Comparison of ENCODE assay signal across 25 mouse cellular contexts in the genomic region with DNA sequence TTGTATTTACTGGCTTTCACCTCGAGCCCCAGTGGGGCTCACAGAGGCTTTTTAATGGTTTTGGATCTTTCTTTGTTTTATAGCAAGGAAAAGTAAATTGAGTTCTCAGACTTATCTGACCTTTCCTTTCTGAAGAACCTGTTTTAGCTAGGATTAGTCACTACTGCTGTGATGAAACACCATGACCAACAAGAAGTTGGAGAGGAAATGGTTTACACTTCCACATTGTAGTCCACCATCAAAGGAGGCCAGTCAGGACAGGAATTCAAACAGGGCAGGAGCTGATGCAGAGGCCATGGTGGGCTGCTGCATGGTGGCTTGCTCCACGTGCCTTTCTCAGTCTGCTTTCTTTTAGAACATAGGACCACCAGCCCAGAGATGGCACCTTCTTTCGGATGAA.
DNase-seq lines count a peak whose midpoint lies in the region; ATAC-seq and TF ChIP-seq lines count a peak whose summit lies in the region.
"Had no signal": no experiment of that assay in that cellular context is flagged by ENCODE, and none has a peak within 500 bp of the region (broad histone marks: within the 10 kb centered on the region; RNA-seq: fewer than 3 reads in every experiment).

No protein-coding gene starts in this region.

- peak; percentile 73 for ATAC-seq in megakaryocyte, adult 5-6 weeks (ENCODE audit: poor library complexity, severe bottlenecking)
- peak; percentile 82 for ATAC-seq in stomach, postnatal 0 days (ENCODE audit: low FRiP score, low TSS enrichment)
- no peak for ATAC-seq in midbrain, embryonic 13.5 days
- ATAC-seq: activated CD4-positive, CD25-positive, alpha-beta regulatory T cell, adult 4 months; forebrain, embryonic 14.5 days; forebrain, postnatal 0 days; hindbrain, embryonic 16.5 days had no signal

- H3K9ac ChIP-seq in stomach, postnatal 0 days (ENCODE audit: low read length), result no peak overlapping the region
- H3K9ac ChIP-seq in midbrain, embryonic 13.5 days (replicated peaks), result no peak overlapping the region
- H3K9ac ChIP-seq: embryonic facial prominence, embryonic 12.5 days; embryonic facial prominence, embryonic 15.5 days; forebrain, postnatal 0 days; heart, embryonic 12.5 days; heart, embryonic 15.5 days; hindbrain, embryonic 13.5 days had no signal

- no peak for TF ChIP-seq CTCF in stomach, postnatal 0 days (IDR thresholded peaks at IDR 0.05; ENCODE audit: low read depth)

- peaks cover 3% of the 10 kb centered on the region; the same call in 1 of the 2 replicates for H3K36me3 ChIP-seq in stomach, postnatal 0 days (ENCODE audit: control insufficient read depth, insufficient read depth, low read length)
- peaks cover 26% of the 10 kb centered on the region for H3K36me3 ChIP-seq in midbrain, embryonic 13.5 days

- 76% methylated on average over 3 of the region's 3 CpGs for WGBS in stomach, postnatal 0 days
- 91% methylated on average over 3 of the region's 3 CpGs for WGBS in midbrain, embryonic 13.5 days

- no peaks in the 10 kb centered on the region for H3K9me3 ChIP-seq in stomach, postnatal 0 days (ENCODE audit: control insufficient read depth, low read length)
- no peaks in the 10 kb centered on the region for H3K9me3 ChIP-seq in midbrain, embryonic 13.5 days
- H3K9me3 ChIP-seq: embryonic facial prominence, embryonic 12.5 days; embryonic facial prominence, embryonic 15.5 days; heart, embryonic 12.5 days; heart, embryonic 15.5 days; hindbrain, embryonic 10.5 days; hindbrain, embryonic 13.5 days had no signal

- peak; percentile 20 for DNase-seq in lung, postnatal 36 days
- DNase-seq in lung, postnatal 10 days, result no peak
- no peak for DNase-seq in stomach, postnatal 0 days (ENCODE audit: low spot score)
- DNase-seq in right cerebral cortex, postnatal 14 days, result no peak
- DNase-seq: adrenal gland, adult 8-10 months; adrenal gland, postnatal 36 days; cerebellum, adult 18-20 months; cerebellum, adult 9-11 months; cerebellum, postnatal 25 days; forebrain, postnatal 0 days; gastrocnemius, adult 2 months; gastrocnemius, postnatal 25 days; heart, postnatal 10 days; heart, postnatal 36 days had no signal

- TF ChIP-seq EP300 in stomach, postnatal 0 days (optimal IDR thresholded peaks at IDR 0.05), result no peak

- H3K27me3 ChIP-seq in stomach, postnatal 0 days (ENCODE audit: control insufficient read depth, insufficient read depth, low read length), result no peaks in the 10 kb centered on the region
- H3K27me3 ChIP-seq in midbrain, embryonic 13.5 days, result no peaks in the 10 kb centered on the region
- H3K27me3 ChIP-seq: embryonic facial prominence, embryonic 12.5 days; embryonic facial prominence, embryonic 15.5 days; heart, embryonic 12.5 days; heart, embryonic 15.5 days; hindbrain, embryonic 13.5 days had no signal

- H3K4me2 ChIP-seq in stomach, postnatal 0 days (replicated peaks; ENCODE audit: low read depth), result no peak overlapping the region
- H3K4me2 ChIP-seq in midbrain, embryonic 13.5 days (replicated peaks), result no peak overlapping the region
- H3K4me2 ChIP-seq: embryonic facial prominence, embryonic 12.5 days; embryonic facial prominence, embryonic 15.5 days; heart, embryonic 12.5 days; heart, embryonic 15.5 days; hindbrain, embryonic 13.5 days had no signal

- no peak overlapping the region for H3K27ac ChIP-seq in stomach, postnatal 0 days (replicated peaks)
- H3K27ac ChIP-seq in midbrain, embryonic 13.5 days, result no peak overlapping the region
- H3K27ac ChIP-seq: embryonic facial prominence, embryonic 12.5 days; embryonic facial prominence, embryonic 15.5 days; gastrocnemius, adult 2 months; heart, embryonic 15.5 days; hindbrain, embryonic 10.5 days; hindbrain, embryonic 13.5 days had no signal

- no peaks in the 10 kb centered on the region for H3K4me1 ChIP-seq in stomach, postnatal 0 days (replicated peaks; ENCODE audit: control insufficient read depth, insufficient read depth)
- H3K4me1 ChIP-seq in midbrain, embryonic 13.5 days (replicated peaks), result no peaks in the 10 kb centered on the region
- H3K4me1 ChIP-seq: embryonic facial prominence, embryonic 12.5 days; embryonic facial prominence, embryonic 15.5 days; heart, embryonic 15.5 days; hindbrain, embryonic 10.5 days; hindbrain, embryonic 13.5 days had no signal

- H3K4me3 ChIP-seq in stomach, postnatal 0 days (ENCODE audit: low read depth, low read length), result no peak overlapping the region
- no peak overlapping the region for H3K4me3 ChIP-seq in midbrain, embryonic 13.5 days (replicated peaks)
- H3K4me3 ChIP-seq: embryonic facial prominence, embryonic 12.5 days; embryonic facial prominence, embryonic 15.5 days; gastrocnemius, adult 2 months; heart, embryonic 12.5 days; heart, embryonic 15.5 days; hindbrain, embryonic 10.5 days; hindbrain, embryonic 13.5 days had no signal
